Mouse (Mus musculus) c-Kit-positive CD71-negative TER-119-negative erythroid progenitor cells, embryonic 14.5 days (primary cell): ENCODE measurements at regions not wholly inside any gene's neighbourhood (a gene's known extent, or its start where the extent isn't known, plus 50 kb on each side); places are given as distances from the start of the nearest gene placed in this dataset.
A peak's percentile ranks its signal among the peaks of the same experiment; 100 is the strongest.

ENCODE experiments used
- DNase-seq: peaks from one replicate; pipeline ENCODE4 v3.0.0-alpha.2; 2013; ENCODE audit warnings: low read depth

- no peak for DNase-seq
Measured at GRCm38 (mm10) chr7:67462591-67462990, 89.9 kb upstream of the Mef2a start.

GRCm38 (mm10) chr7:67461333-67462255 lies 88.9 kb upstream of the Mef2a start:
- DNase-seq = peak; percentile 45

GRCm38 (mm10) chr7:67459810-67460209 lies 87.2 kb upstream of the Mef2a start:
- DNase-seq = no peak

- no peak for DNase-seq
Measured at GRCm38 (mm10) chr7:67459209-67459608, 86.6 kb upstream of the Mef2a start.

- DNase-seq = no peak
Measured at GRCm38 (mm10) chr7:67458640-67459039, 86.0 kb upstream of the Mef2a start.

GRCm38 (mm10) chr7:67457898-67458297 lies 85.2 kb upstream of the Mef2a start:
- DNase-seq = no peak

- no peak for DNase-seq
Measured at GRCm38 (mm10) chr7:67456015-67456414, 83.4 kb upstream of the Mef2a start.

- no peak for DNase-seq
Measured at GRCm38 (mm10) chr7:67454458-67454857, 81.8 kb upstream of the Mef2a start.

- DNase-seq = no peak
Measured at GRCm38 (mm10) chr7:67451157-67451793, 78.6 kb upstream of the Mef2a start.

GRCm38 (mm10) chr7:67446606-67447005 lies 73.9 kb upstream of the Mef2a start:
- DNase-seq = no peak

GRCm38 (mm10) chr7:67445203-67446041 lies 72.8 kb upstream of the Mef2a start:
- DNase-seq = no peak

- no peak for DNase-seq
Measured at GRCm38 (mm10) chr7:67444523-67444942, 71.9 kb upstream of the Mef2a start.

- DNase-seq = no peak
Measured at GRCm38 (mm10) chr7:67443666-67444065, 71.0 kb upstream of the Mef2a start.

- no peak for DNase-seq
Measured at GRCm38 (mm10) chr7:67443001-67443555, 70.4 kb upstream of the Mef2a start.

- no peak for DNase-seq
Measured at GRCm38 (mm10) chr7:67442284-67442683, 69.6 kb upstream of the Mef2a start.

- no peak for DNase-seq
Measured at GRCm38 (mm10) chr7:67440806-67441205, 68.1 kb upstream of the Mef2a start.

GRCm38 (mm10) chr7:67437216-67438006 lies 64.8 kb upstream of the Mef2a start:
- no peak for DNase-seq

- DNase-seq = no peak
Measured at GRCm38 (mm10) chr7:67435643-67436339, 63.1 kb upstream of the Mef2a start.

- DNase-seq = no peak
Measured at GRCm38 (mm10) chr7:67430987-67431386, 58.3 kb upstream of the Mef2a start.

- DNase-seq = no peak
Measured at GRCm38 (mm10) chr7:67430041-67430440, 57.4 kb upstream of the Mef2a start.
